Mouse (Mus musculus): ENCODE results near the gene Hydin. TPM values are rescaled to one million over a fixed set of nuclear protein-coding genes. Genes with fewer than 3 reads are reported as not detected.

Hydin gene
- polyA plus RNA-seq, 1 experiment from 2014 or later = 0.80 TPM

GRCm38 (mm10) chr8:110404516-110404915, 137.7 kb downstream of the Hydin start:
- Histone ChIP-seq H3K27me3 (ENCODE audit: control insufficient read depth, insufficient read depth, low read length) (no peaks in the 10 kb centered on the region), H3K4me2 (replicated peaks) (no peak overlapping the region), H3K27ac (no peak overlapping the region), H3K4me3 (replicated peaks; ENCODE audit: low read length) (no peak overlapping the region), H3K4me1 (replicated peaks; ENCODE audit: control insufficient read depth, insufficient read depth, low read length) (no peaks in the 10 kb centered on the region), H3K9ac (no peak overlapping the region), H3K36me3 (replicated peaks; ENCODE audit: control insufficient read depth, insufficient read depth) (no peaks in the 10 kb centered on the region), H3K9me3 (ENCODE audit: control insufficient read depth, low read length) (peaks cover 6% of the 10 kb centered on the region; the same call in 1 of the 2 replicates)
- WGBS = 95% methylated on average over 3 of the region's 3 CpGs
- ATAC-seq (ENCODE audit: low FRiP score) = no peak
- no peak for DNase-seq (ENCODE audit: low spot score)

GRCm38 (mm10) chr8:110415121-110415520, 148.3 kb downstream of the Hydin start:
- no peak overlapping the region for H3K4me3 ChIP-seq (replicated peaks; ENCODE audit: low read length)
- H3K4me1 ChIP-seq (replicated peaks; ENCODE audit: control insufficient read depth, insufficient read depth, low read length) = no peaks in the 10 kb centered on the region
- H3K36me3 ChIP-seq (replicated peaks; ENCODE audit: control insufficient read depth, insufficient read depth) = no peaks in the 10 kb centered on the region
- H3K9me3 ChIP-seq (ENCODE audit: control insufficient read depth, low read length) = no peaks in the 10 kb centered on the region
- H3K9ac ChIP-seq = no peak overlapping the region
- no peak overlapping the region for H3K27ac ChIP-seq
- H3K27me3 ChIP-seq (ENCODE audit: control insufficient read depth, insufficient read depth, low read length) = no peaks in the 10 kb centered on the region
- DNase-seq (ENCODE audit: low spot score) (no peak), ATAC-seq (ENCODE audit: low FRiP score) (no peak)
- 57% methylated on average over 4 of the region's 4 CpGs for WGBS
- no peak overlapping the region for H3K4me2 ChIP-seq (replicated peaks)

- no peak overlapping the region for H3K4me2 ChIP-seq (replicated peaks)
- DNase-seq (ENCODE audit: low spot score) (no peak), ATAC-seq (ENCODE audit: low FRiP score) (no peak)
- no peak overlapping the region for H3K4me3 ChIP-seq (replicated peaks; ENCODE audit: low read length)
- no peaks in the 10 kb centered on the region for H3K9me3 ChIP-seq (ENCODE audit: control insufficient read depth, low read length)
- no peak overlapping the region for H3K27ac ChIP-seq
- H3K36me3 ChIP-seq (replicated peaks; ENCODE audit: control insufficient read depth, insufficient read depth) = no peaks in the 10 kb centered on the region
- 91% methylated on average over 3 of the region's 3 CpGs for WGBS
- no peaks in the 10 kb centered on the region for H3K4me1 ChIP-seq (replicated peaks; ENCODE audit: control insufficient read depth, insufficient read depth, low read length)
- no peak overlapping the region for H3K9ac ChIP-seq
- H3K27me3 ChIP-seq (ENCODE audit: control insufficient read depth, insufficient read depth, low read length) = no peaks in the 10 kb centered on the region
Measured at GRCm38 (mm10) chr8:110416931-110417330, 150.2 kb downstream of the Hydin start.

- no peak overlapping the region for H3K4me3 ChIP-seq (replicated peaks; ENCODE audit: low read length)
- no peaks in the 10 kb centered on the region for H3K9me3 ChIP-seq (ENCODE audit: control insufficient read depth, low read length)
- no peak overlapping the region for H3K27ac ChIP-seq
- H3K9ac ChIP-seq = no peak overlapping the region
- no peaks in the 10 kb centered on the region for H3K27me3 ChIP-seq (ENCODE audit: control insufficient read depth, insufficient read depth, low read length)
- no peaks in the 10 kb centered on the region for H3K36me3 ChIP-seq (replicated peaks; ENCODE audit: control insufficient read depth, insufficient read depth)
- no peak overlapping the region for H3K4me2 ChIP-seq (replicated peaks)
- no peak for DNase-seq (ENCODE audit: low spot score)
- no peak for ATAC-seq (ENCODE audit: low FRiP score)
- H3K4me1 ChIP-seq (replicated peaks; ENCODE audit: control insufficient read depth, insufficient read depth, low read length) = no peaks in the 10 kb centered on the region
- 76% methylated on average over 7 of the region's 7 CpGs for WGBS
Measured at GRCm38 (mm10) chr8:110417801-110418200, 151.0 kb downstream of the Hydin start.

- Histone ChIP-seq H3K27ac (no peak overlapping the region), H3K4me2 (replicated peaks) (no peak overlapping the region), H3K4me3 (replicated peaks; ENCODE audit: low read length) (no peak overlapping the region), H3K36me3 (replicated peaks; ENCODE audit: control insufficient read depth, insufficient read depth) (no peaks in the 10 kb centered on the region), H3K9ac (no peak overlapping the region), H3K4me1 (replicated peaks; ENCODE audit: control insufficient read depth, insufficient read depth, low read length) (no peaks in the 10 kb centered on the region), H3K27me3 (ENCODE audit: control insufficient read depth, insufficient read depth, low read length) (no peaks in the 10 kb centered on the region), H3K9me3 (ENCODE audit: control insufficient read depth, low read length) (no peaks in the 10 kb centered on the region)
- DNase-seq (ENCODE audit: low spot score) (no peak), ATAC-seq (ENCODE audit: low FRiP score) (no peak)
- WGBS = 93% methylated on average over 5 of the region's 5 CpGs
Measured at GRCm38 (mm10) chr8:110419711-110420110, 152.9 kb downstream of the Hydin start.

- Histone ChIP-seq H3K27me3 (ENCODE audit: control insufficient read depth, insufficient read depth, low read length) (no peaks in the 10 kb centered on the region), H3K9me3 (ENCODE audit: control insufficient read depth, low read length) (no peaks in the 10 kb centered on the region), H3K9ac (no peak overlapping the region), H3K4me2 (replicated peaks) (no peak overlapping the region), H3K36me3 (replicated peaks; ENCODE audit: control insufficient read depth, insufficient read depth) (no peaks in the 10 kb centered on the region), H3K4me3 (replicated peaks; ENCODE audit: low read length) (no peak overlapping the region), H3K27ac (no peak overlapping the region), H3K4me1 (replicated peaks; ENCODE audit: control insufficient read depth, insufficient read depth, low read length) (no peaks in the 10 kb centered on the region)
- DNase-seq (ENCODE audit: low spot score) (no peak), ATAC-seq (ENCODE audit: low FRiP score) (no peak)
- WGBS = 87% methylated on average over 3 of the region's 3 CpGs
Measured at GRCm38 (mm10) chr8:110420221-110420620, 153.4 kb downstream of the Hydin start.

- H3K27ac ChIP-seq = no peak overlapping the region
- 91% methylated on average over 8 of the region's 8 CpGs for WGBS
- no peak overlapping the region for H3K4me2 ChIP-seq (replicated peaks)
- ATAC-seq (ENCODE audit: low FRiP score) (no peak), DNase-seq (ENCODE audit: low spot score) (no peak)
- H3K4me3 ChIP-seq (replicated peaks; ENCODE audit: low read length) = no peak overlapping the region
- H3K4me1 ChIP-seq (replicated peaks; ENCODE audit: control insufficient read depth, insufficient read depth, low read length) = no peaks in the 10 kb centered on the region
- H3K27me3 ChIP-seq (ENCODE audit: control insufficient read depth, insufficient read depth, low read length) = no peaks in the 10 kb centered on the region
- no peaks in the 10 kb centered on the region for H3K9me3 ChIP-seq (ENCODE audit: control insufficient read depth, low read length)
- no peaks in the 10 kb centered on the region for H3K36me3 ChIP-seq (replicated peaks; ENCODE audit: control insufficient read depth, insufficient read depth)
- no peak overlapping the region for H3K9ac ChIP-seq
Measured at GRCm38 (mm10) chr8:110424146-110424545, 157.4 kb downstream of the Hydin start.

- Histone ChIP-seq H3K9ac (no peak overlapping the region), H3K27ac (no peak overlapping the region), H3K36me3 (replicated peaks; ENCODE audit: control insufficient read depth, insufficient read depth) (no peaks in the 10 kb centered on the region), H3K4me1 (replicated peaks; ENCODE audit: control insufficient read depth, insufficient read depth, low read length) (no peaks in the 10 kb centered on the region), H3K4me3 (replicated peaks; ENCODE audit: low read length) (no peak overlapping the region), H3K4me2 (replicated peaks) (no peak overlapping the region), H3K27me3 (ENCODE audit: control insufficient read depth, insufficient read depth, low read length) (no peaks in the 10 kb centered on the region), H3K9me3 (ENCODE audit: control insufficient read depth, low read length) (no peaks in the 10 kb centered on the region)
- DNase-seq (ENCODE audit: low spot score) = no peak
- WGBS = 83% methylated on average over 3 of the region's 3 CpGs
- ATAC-seq (ENCODE audit: low FRiP score) = no peak
Measured at GRCm38 (mm10) chr8:110431340-110431739, 164.6 kb downstream of the Hydin start.

- no peaks in the 10 kb centered on the region for H3K36me3 ChIP-seq (replicated peaks; ENCODE audit: control insufficient read depth, insufficient read depth)
- 76% methylated on average over 4 of the region's 4 CpGs for WGBS
- H3K27me3 ChIP-seq (ENCODE audit: control insufficient read depth, insufficient read depth, low read length) = no peaks in the 10 kb centered on the region
- no peak overlapping the region for H3K9ac ChIP-seq
- no peak for ATAC-seq (ENCODE audit: low FRiP score)
- no peak overlapping the region for H3K27ac ChIP-seq
- no peak overlapping the region for H3K4me2 ChIP-seq (replicated peaks)
- no peak for DNase-seq (ENCODE audit: low spot score)
- H3K9me3 ChIP-seq (ENCODE audit: control insufficient read depth, low read length) = no peaks in the 10 kb centered on the region
- no peaks in the 10 kb centered on the region for H3K4me1 ChIP-seq (replicated peaks; ENCODE audit: control insufficient read depth, insufficient read depth, low read length)
- no peak overlapping the region for H3K4me3 ChIP-seq (replicated peaks; ENCODE audit: low read length)
Measured at GRCm38 (mm10) chr8:110440528-110440927, 173.8 kb downstream of the Hydin start.

- ATAC-seq (ENCODE audit: low FRiP score) (no peak), DNase-seq (ENCODE audit: low spot score) (no peak)
- no peak overlapping the region for H3K9ac ChIP-seq
- no peaks in the 10 kb centered on the region for H3K27me3 ChIP-seq (ENCODE audit: control insufficient read depth, insufficient read depth, low read length)
- H3K4me1 ChIP-seq (replicated peaks; ENCODE audit: control insufficient read depth, insufficient read depth, low read length) = no peaks in the 10 kb centered on the region
- no peak overlapping the region for H3K27ac ChIP-seq
- WGBS = 87% methylated on average over 2 of the region's 2 CpGs
- H3K4me2 ChIP-seq (replicated peaks) = no peak overlapping the region
- no peaks in the 10 kb centered on the region for H3K36me3 ChIP-seq (replicated peaks; ENCODE audit: control insufficient read depth, insufficient read depth)
- H3K9me3 ChIP-seq (ENCODE audit: control insufficient read depth, low read length) = no peaks in the 10 kb centered on the region
- H3K4me3 ChIP-seq (replicated peaks; ENCODE audit: low read length) = no peak overlapping the region
Measured at GRCm38 (mm10) chr8:110444276-110444675, 177.5 kb downstream of the Hydin start.
